Mouse (Mus musculus): ENCODE measurements around the gene Krr1.

GRCm38 (mm10) chr10:111936021-111936420 is 36.4 kb upstream of the Krr1 start:
- TF ChIP-seq CTCF (IDR thresholded peaks at IDR 0.05; ENCODE audit: insufficient read depth, low read depth, low read length), result no peak
- no peak for TF ChIP-seq POLR2A (IDR thresholded peaks at IDR 0.05; ENCODE audit: insufficient read depth, low read depth, low read length)
